Mouse (Mus musculus): ENCODE measurements around the gene Vmn1r49.
"Not testable (repeated sequence)": the region's sequence is repeated elsewhere in the genome, so short reads cannot be mapped to it uniquely, and the experiment has no call there.

Vmn1r49 gene

DNA sequence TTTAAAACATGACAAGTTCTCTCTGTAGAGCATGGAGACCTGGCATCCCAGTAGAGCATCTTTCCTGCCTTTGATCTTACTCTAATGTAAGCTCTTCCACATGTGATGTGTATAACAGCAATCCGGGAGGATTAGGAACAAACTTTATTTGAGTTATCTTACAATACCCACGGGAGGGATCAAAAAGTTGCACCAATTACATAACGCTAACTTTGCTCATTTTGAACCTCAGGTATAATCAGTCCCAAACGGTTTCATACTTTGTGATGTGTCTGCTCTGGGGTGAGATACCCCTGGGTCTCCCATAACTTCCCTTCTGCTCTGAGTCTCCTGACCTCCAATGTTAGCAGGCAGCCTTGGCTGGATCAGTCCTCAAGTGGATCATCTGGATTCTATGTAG is at the start of gene Vmn1r49:
Gene Vmn1r49, minus strand, starts transcription at position 101 of the 400 bp plus-strand sequence.
- DNase-seq (ENCODE audit: low spot score) = no peak

DNA sequence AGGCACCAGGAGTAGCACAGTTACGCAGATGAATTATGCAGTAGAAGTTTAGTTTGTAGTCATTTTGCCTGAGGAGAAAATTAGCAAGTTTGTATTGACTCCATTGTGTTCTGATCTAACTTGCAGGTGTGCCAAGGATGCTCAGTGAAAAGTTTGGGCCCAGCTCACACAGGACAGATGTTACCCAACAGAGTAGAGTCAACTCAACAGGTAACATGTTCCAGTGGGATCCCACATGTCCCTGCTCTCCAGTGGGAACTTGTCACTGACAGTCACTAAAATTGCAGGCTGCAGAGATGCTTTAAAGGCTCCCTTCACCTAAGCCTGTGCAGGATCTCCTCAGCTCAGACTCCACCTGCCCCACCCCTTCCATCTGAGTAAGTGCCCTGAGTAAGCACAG is 44.0 kb upstream of the Vmn1r49 start, which contains the start of gene Vmn1r51:
Gene Vmn1r51, plus strand, starts transcription at position 301 of the 400 bp plus-strand sequence.
- not testable (repeated sequence) for DNase-seq (ENCODE audit: low spot score)

- no peak for DNase-seq (ENCODE audit: low spot score)
Measured at GRCm38 (mm10) chr6:90101130-90101529, 22.8 kb upstream of the Vmn1r49 start, which contains the start of gene Vmn1r50. TSS of gene Vmn1r50 (plus strand) at chr6:90101430.

GRCm38 (mm10) chr6:90100566-90100965 is 22.3 kb upstream of the Vmn1r49 start:
- no peak for DNase-seq (ENCODE audit: low spot score)

DNA sequence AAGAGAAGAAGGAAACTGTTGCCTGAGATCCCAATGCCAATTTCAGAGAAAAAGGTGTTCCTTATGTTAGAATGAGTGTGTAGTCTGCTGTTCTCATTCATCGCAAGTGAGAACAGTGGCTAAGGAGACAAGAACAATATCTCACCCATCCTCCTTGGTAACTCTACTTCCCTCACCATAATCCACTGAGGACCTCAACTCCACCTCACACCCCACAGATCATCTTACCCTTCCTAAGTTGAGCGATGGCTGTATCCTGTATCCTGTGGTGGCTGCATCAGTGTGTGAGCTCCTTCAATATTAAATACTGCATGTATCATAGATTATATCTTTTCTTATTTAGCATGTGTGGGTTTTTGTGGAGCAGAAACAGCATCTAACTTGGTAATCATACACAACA is 41.6 kb downstream of the Vmn1r49 start, which contains the start of gene Vmn1r48:
Gene Vmn1r48, minus strand, starts transcription at position 101 of the 400 bp plus-strand sequence.
- DNase-seq (ENCODE audit: low spot score) = not testable (repeated sequence)

Data from embryo, embryonic 10.5 days (tissue).